Mouse (Mus musculus): ENCODE measurements around the gene C1qtnf3.

C1qtnf3 gene

GRCm38 (mm10) chr15:10951951-10952759, at the start of gene C1qtnf3:
C1qtnf3 (plus strand) TSS chr15:10952332.
- no peak for DNase-seq

- DNase-seq, result no peak
These were observed 49.8 kb upstream of the C1qtnf3 start for GRCm38 (mm10) chr15:10902360-10902759.

- DNase-seq, result no peak
These were observed 35.4 kb upstream of the C1qtnf3 start for GRCm38 (mm10) chr15:10916611-10917311.

- DNase-seq, result no peak
These were observed 34.8 kb upstream of the C1qtnf3 start for GRCm38 (mm10) chr15:10917312-10917660.

GRCm38 (mm10) chr15:10920212-10920611, 31.9 kb upstream of the C1qtnf3 start:
- no peak for DNase-seq

- DNase-seq, result peak; percentile 16
These were observed 31.1 kb upstream of the C1qtnf3 start for GRCm38 (mm10) chr15:10921064-10921463.

- no peak for DNase-seq
These were observed 30.1 kb upstream of the C1qtnf3 start for GRCm38 (mm10) chr15:10922061-10922460.

GRCm38 (mm10) chr15:10922570-10922969, 29.6 kb upstream of the C1qtnf3 start:
- DNase-seq, result peak; percentile 5

- peak; percentile 68 for DNase-seq
These were observed 28.8 kb upstream of the C1qtnf3 start for GRCm38 (mm10) chr15:10923076-10923995.

GRCm38 (mm10) chr15:10927325-10927724, 24.8 kb upstream of the C1qtnf3 start:
- no peak for DNase-seq

- no peak for DNase-seq
These were observed 23.4 kb upstream of the C1qtnf3 start for GRCm38 (mm10) chr15:10928633-10929270.

GRCm38 (mm10) chr15:10933930-10934329, 18.2 kb upstream of the C1qtnf3 start:
- no peak for DNase-seq

- no peak for DNase-seq
These were observed 11.7 kb upstream of the C1qtnf3 start for GRCm38 (mm10) chr15:10940148-10941108.

- no peak for DNase-seq
These were observed 10.2 kb upstream of the C1qtnf3 start for GRCm38 (mm10) chr15:10941901-10942300.

- no peak for DNase-seq
These were observed 4.3 kb upstream of the C1qtnf3 start for GRCm38 (mm10) chr15:10947852-10948251.

- DNase-seq, result no peak
These were observed 701 bp downstream of the C1qtnf3 start for GRCm38 (mm10) chr15:10952760-10953305.

- no peak for DNase-seq
These were observed 1.3 kb downstream of the C1qtnf3 start for GRCm38 (mm10) chr15:10953465-10953864.

GRCm38 (mm10) chr15:10954381-10955016, 2.4 kb downstream of the C1qtnf3 start:
- no peak for DNase-seq

GRCm38 (mm10) chr15:10955156-10955555, 3.0 kb downstream of the C1qtnf3 start:
- no peak for DNase-seq

- no peak for DNase-seq
These were observed 4.6 kb downstream of the C1qtnf3 start for GRCm38 (mm10) chr15:10956706-10957105.

All from cerebellum, adult 9-10 months (tissue).